Mouse (Mus musculus) inflammation-experienced regulatory T-cells, adult 6 months (primary cell): ENCODE data around the gene Exoc3l4. TPM values are rescaled to one million over a fixed set of nuclear protein-coding genes. Genes with fewer than 3 reads are reported as not detected.

Experiments used
- ATAC-seq: one replicate; pipeline ENCODE4 v1.8.0; 2017
- polyA plus RNA-seq, 3 experiments: library from polyadenylated mRNA; unstranded; fragments of 100-300 nt; shearing (Covaris generic); gene quantifications; one replicate each; pipeline ENCODE4 v1.2.1; 2017

Exoc3l4 gene
- polyA plus RNA-seq, 3 experiments from 2014 or later: not detected

DNA sequence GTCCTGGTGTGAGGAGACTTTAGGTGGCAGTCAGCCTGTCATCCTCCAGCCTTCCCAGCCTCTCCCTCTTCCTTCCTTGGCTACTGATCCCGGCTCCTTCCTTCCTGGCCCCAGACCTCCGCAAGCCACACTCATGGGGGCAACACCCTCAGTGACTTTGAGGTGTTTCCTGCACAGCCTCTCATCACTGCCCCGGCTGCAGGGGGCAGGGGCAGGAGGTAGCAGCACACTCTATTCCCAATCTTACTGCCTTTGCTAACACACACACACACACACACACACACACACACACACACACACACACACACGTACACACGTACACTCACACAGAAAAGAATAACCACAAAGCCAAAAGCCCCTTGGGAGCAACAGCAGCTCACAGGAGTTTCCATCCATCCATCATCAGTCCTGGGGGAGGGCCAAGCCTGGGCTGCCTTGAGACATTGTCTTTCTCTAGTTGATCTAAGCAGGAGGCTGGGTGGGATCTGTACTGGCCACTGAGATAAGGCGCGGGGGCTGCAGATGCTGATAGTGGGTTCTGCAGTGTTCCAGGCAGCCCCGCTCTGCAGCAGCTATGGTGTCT is 18.0 kb downstream of the Exoc3l4 start:
- ATAC-seq: no peak

DNA sequence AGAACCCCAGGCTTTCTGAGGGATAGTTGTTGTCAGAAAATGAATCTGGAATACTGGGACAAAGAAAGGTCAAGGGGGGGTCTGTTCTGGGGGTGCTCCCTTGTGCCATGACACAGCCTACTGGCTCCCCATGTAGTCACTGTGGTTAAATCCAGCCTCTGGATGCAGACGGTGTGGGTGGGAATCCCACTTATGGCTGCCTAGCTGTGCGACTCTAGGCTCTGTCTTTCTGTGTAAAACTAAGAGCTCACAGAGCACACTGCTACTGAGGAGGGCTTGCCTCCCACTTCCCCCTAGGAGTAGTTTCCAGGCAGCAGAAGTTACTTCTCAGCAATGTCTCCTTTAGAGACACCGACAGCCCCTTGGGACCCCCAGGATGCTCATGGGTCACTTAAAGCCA is 19.4 kb downstream of the Exoc3l4 start:
- no peak for ATAC-seq

DNA sequence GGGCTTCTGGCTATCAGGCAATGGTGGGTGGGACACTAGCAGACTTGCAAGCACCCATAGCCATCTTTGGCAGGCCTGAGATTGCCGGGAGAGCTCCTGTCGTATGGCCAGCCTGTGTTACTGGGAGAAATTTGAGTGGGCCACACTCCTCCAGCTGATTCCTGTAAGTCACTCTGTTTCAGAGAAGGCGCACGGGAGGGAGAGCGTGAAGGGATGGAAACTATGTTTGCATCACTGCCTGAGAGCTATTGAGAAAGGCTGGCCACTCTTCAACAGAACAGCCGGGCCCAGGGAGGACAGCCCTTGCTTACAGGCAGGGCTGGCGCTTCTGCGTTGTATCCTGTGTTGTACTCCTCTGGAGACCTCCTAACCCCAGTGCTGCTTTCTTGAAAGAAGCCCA is 19.8 kb downstream of the Exoc3l4 start:
- ATAC-seq: no peak

DNA sequence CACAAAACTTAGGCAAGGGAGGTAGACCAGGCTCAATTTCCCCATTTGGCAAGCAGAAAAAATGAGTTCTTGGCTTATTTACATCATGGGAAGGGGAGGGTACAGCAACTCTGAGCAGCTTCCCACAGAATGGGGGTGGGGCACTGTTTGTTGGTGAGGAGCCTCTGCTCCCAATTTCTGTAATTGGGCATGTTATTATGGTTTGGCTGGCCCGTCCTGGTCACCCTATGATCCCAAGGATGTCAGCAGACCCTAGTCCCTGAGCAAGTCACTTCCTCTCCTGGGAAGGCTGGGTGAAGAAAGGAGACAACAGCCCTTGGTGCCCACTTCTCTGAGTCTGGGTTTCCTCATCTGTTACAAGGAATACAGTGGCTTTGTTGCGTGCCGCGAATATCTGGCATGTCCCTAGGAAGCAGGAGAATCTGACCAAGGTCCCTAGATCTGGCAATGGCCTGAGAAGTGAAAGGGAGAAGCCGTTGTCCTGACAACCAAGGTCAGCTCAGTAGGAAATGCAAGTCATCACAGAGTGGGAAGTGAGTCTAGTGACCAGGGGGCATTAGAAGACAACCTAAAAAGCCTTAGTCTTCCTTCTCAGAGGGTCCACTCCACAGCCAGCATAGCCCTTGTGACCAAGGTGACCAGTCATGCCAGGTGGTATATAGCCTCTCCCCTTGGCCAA is 20.5 kb downstream of the Exoc3l4 start:
- ATAC-seq: no peak

DNA sequence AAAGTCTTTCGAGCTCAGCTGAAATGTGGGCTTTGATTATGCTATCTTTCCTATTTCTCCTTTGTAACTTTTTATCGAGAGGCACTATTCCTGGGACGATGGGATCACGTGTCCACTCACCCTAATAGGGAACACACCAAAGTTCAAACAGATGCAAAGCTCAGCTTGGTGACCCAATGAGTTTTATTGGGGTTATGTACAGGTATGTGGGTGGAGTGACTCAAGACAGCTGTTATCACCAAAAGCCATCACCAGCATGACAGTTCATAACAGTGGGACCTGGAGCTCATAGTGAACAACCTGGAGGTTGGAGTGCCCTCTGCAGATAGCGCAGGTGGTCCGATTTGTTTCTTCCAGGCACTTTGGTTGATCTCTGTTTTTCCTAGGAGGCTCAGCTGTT is 22.0 kb downstream of the Exoc3l4 start:
- ATAC-seq: no peak

DNA sequence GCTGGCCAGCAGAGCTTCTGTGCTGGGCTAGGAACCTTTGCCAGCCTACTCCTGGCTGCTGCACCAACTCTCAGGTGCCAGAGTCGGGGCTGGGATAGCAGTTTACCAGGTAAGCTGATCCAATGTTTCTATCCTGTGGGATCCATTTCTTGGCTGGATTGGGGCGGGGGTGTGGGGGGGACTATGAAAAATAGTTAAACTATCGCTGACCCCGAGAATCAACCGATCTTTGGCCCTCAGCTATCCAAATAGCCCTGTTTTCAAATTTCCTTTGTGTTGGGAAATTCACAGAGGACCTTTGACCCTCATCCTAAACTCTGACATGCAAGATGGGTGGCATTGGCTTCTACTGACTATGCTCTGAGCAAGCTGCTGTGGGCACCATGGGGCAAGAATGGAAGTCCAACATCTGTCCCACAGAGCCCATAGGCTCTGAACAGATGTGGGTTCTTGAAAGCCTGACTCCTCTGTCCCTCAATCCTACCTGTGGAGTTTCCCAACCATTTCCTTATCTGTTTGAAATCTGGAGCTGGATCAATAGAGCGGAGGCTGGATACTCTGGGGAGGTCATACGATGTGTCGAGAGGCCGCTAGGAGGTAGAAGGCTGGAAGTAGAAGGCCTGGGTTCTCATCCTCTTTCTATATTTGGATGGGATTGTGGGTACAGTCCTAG is 24.0 kb downstream of the Exoc3l4 start:
- no peak for ATAC-seq

DNA sequence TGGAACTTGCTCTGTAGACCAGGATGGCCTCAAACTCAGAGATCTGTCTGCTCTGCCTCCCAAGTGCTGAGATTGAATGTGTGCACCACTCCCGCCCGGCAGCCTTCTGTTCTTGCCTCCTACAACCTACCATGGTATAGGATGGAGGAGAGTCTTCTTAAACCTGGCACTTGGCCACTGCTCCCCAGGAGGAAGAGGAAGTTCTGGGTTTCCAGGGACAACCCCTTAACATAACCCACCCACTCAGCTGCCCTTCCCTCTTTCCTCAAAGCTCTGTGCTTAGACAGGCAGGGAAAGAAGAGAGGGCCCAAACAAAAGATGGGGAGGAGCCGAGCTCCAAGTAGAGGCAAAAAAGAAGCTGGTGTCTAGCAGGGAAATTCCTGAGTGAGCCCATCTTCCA is 24.7 kb downstream of the Exoc3l4 start:
- ATAC-seq: no peak

DNA sequence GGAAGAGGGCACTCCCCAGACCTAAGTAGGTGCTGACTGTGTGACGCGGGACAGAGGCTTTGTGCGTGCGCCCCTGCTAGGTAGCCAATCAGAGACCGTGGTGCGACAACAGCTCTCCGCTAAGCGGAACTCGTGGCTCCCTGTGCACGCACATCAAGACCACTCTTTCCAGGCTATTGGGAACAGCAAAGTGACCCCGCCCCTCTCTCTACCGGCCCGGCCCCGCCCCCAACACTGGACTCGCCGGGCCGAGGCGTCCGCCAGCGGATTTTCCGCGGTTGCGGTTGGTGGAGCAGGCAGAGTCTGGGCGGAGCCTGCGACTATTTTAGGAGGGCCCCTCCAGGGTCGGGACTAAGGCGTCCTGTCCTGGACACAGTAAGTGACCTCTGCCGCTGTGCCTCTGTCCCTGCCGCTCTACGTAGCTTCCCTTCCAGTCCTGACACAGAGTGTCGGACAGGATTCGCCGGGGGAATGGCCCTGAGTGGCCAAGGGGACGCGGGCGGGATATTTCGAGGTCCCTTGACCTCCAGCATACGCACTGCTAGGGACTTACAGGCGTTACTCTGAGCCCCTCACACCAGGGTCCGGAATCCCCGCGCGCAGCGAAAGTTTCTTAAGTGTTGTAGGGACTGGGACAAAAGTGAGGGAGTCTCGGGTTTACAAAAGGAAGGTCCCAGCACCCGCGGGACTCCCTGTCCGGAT is 25.6 kb downstream of the Exoc3l4 start, which contains the start of gene Tnfaip2:
TSS of gene Tnfaip2 (plus strand) at position 161 of the 702 bp plus-strand sequence.
- ATAC-seq: no peak

DNA sequence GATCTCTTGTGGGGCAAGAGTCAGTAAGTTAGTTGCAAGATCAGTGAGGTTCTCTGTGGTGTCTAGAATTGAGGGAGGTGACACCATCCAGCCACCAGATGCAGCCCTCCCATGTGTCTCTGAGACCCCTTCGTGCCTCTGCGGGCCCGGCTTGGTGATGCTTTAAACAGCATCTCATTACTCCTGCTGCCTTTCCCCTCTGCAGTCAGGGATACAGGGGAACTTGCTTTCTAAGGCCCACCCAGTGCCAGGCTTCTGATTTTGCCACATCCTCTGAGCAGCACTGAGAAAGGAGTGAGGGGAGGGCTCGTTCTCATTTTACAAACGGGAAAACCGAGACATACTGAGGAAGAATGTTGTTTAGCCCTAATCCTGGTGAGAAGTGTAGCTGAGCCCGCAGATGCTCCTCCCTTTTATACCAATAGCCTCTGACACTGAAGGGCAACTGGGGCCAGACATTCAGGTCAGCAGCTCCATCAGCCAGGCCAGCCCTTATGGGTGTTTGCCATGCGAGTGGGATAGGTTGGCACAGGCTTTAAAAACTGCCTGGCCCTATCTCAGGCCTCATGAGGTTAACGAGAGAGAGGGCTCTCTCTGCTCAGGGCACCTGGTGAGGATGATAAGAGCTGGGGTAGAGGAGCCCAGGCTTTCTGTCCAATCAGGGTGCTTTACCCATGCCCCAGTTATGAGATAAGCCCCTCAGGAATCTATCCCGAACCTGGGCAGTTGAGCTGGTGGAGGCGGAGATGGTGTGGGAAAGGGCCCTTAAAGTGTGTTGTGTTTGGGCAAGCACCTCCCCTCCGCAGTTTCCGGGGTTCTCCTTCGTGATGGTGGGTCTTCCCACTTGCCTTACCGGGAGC is 26.4 kb downstream of the Exoc3l4 start:
- no peak for ATAC-seq

DNA sequence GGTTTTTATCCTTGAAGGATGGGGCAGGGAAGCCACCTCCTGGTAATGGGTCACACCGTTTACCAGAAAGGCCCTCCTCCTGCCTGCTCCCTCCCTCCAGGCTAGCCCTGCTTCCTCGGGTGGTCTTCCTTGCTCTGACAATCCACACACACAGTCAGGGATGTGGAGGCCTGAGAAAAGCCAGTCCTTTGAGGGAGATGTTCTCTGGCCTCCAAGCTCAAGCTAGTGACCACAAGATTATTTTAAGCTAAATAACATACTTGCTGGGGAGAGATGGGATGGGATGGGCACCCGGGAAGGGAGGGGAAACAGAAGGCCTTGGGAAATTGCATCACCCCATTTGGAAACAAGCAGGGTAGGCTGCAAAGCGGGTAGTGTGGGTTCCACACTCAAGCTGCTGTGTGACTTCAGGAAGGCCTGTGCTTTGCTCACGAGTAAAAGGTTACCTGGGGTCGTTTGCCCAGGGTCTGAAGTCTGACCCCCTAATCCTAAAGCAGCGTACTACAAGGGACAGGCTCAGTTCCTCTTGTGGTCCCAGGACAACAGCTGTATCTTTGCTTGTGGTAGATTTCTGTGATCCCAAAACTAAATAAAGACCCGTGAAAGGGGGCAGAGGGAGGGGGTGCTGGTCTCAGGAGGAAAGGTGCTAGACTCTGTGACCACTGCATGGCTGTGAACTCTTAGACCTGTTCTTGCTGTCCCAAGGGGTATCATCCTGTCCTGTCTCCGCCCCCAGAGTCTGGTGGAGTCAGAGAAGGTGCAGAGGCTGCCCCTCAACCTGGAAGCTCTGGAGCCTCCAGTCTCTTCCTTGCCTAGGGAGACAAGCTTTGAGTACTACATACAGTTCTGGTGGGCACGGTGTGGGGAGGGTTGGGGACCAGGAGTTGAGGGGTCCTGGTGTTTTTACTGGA is 27.4 kb downstream of the Exoc3l4 start:
- no peak for ATAC-seq

DNA sequence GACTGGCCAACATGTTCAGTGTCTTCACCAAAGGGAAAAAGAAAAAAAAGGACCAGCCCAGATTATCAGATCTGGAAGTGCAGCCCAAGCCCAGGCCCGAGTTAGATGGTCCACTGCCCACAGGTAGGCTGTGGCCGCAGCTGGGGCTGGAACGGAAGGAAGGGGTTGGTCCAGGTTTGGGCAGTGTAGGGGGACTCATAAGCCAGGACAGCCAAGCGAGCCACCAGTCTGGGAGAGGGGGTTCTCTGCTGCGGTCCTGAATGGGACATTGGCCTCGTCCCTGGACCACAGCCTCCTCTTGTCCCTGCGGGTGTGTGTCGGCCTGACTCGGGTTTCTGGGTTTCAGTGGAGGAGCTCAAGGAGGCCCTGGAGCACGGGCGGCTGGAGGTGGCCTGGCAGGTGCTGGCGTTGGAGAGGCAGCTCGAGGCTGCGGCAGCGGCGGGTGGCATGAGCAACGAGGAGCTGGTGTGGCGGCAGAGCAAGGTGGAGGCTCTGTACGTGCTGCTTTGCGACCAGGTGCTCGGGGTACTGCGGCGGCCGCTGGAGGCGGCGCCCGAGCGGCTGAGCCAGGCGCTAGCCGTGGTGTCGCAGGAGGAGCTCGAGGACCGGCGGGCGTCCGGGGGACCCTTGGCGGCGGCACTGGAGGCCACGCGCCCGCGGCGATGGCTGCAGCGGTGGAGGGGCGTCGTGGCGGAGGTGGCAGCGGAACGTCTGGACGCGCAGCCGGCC is 28.5 kb downstream of the Exoc3l4 start:
- no peak for ATAC-seq

DNA sequence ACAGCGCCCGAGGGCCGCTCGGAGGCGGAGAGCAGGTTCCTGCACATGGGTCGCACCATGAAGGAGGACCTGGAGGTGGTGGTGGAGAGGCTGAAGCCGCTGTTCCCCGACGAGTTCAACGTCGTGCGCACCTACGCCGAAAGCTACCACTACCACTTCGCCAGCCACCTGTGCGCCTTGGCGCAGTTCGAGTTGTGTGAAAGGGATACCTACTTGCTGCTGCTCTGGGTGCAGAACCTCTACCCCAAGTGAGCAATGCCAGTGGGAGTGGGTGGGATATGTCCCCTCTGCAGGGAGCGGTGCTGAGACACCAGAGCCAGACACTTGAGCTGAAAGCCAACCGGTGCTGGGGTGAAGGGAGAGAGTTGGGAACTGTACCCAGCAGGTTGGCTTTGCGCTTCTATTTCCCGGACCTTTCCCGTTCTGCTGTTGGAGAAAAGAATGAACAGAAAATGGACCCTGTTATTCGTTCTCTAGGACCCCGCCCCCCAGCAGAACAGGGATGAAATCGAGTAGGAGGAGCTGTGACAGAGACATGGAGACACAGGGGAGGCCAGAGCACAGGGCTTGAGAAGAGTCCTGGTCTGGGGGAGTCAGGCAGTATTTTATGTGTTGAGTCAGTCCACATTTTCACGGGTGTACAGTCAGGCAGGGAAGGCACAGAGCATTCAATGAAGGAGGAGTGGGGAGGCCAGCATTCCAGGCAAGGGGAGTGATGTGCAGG is 29.2 kb downstream of the Exoc3l4 start:
- no peak for ATAC-seq

DNA sequence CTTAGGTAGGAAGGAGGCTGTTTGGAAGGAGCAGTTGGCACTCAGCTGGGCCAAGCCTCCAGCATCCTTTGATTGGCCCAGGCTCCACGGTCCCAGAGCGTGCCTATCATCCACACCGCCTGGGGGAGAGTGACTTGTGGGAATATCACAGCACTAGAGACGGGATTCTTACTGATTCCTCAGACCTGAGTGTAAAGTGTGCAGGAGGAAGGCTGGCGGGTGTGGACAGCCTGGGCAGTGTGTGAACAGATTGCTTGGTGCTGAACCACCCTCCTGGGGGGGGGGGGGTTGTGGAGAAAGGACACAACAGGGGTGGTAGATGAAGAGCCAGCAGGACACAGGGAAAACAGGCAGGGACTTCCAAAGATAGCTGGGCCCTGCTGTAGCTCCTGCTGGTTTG is 29.9 kb downstream of the Exoc3l4 start:
- ATAC-seq: no peak

DNA sequence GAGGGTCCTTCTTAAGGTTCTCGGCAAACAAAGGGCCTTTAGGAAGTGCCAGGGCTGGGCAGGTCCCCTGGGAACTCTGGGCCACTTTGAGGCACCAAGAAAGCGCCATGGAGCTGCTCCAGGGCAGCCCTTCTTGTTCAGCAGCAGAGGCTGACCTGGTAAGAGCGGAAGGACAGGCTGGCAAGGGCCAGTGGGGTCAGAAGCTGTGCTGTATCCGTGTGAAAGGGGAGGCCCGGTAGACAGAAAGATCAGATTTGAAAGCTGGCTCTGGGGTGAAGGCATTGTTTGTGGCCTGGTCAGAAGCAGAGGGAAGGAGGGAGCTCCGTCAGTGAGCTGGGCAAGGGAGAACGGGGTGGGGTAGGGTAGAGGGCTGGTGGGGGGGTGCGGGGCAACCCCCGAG is 30.5 kb downstream of the Exoc3l4 start:
- ATAC-seq: no peak

DNA sequence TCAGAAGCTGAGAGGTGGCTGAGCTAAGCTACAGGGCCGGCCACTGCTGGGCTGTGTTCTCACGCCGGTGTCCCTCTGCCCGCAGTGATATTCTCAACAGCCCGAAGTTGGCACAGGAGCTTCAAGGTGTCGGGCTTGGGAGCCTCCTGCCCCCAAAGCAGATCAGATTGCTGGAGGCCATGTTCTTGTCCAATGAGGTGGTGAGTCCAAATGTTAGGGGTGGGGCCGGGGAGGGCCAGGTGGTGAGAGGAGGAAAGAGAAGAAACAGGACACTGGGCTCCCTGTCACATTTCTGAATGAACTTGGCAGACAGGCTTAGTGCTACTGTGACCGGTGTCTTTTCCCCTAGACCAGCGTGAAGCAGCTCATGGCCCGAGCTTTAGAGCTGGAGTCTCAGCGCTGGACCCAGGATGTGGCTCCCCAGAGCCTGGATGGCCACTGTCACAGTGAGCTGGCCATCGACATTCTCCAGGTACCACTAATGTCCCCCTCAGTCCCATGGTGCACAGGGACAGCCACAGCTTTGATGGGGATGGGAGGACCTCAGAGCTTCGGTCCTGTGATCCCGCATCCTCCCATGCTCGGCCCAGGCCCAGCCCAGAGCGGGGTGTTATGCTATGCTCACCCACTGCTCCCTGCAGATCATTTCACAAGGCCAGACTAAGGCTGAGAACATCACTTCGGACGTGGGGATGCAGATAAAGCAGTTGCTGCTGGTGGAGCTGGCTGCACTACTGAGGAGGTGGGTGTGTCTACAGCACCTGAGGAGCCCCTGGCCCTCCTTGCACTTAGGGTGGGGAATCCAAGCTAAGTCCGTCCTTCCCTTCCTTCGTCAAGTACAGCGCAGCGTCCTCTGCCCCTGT is 31.3 kb downstream of the Exoc3l4 start:
- ATAC-seq: no peak

DNA sequence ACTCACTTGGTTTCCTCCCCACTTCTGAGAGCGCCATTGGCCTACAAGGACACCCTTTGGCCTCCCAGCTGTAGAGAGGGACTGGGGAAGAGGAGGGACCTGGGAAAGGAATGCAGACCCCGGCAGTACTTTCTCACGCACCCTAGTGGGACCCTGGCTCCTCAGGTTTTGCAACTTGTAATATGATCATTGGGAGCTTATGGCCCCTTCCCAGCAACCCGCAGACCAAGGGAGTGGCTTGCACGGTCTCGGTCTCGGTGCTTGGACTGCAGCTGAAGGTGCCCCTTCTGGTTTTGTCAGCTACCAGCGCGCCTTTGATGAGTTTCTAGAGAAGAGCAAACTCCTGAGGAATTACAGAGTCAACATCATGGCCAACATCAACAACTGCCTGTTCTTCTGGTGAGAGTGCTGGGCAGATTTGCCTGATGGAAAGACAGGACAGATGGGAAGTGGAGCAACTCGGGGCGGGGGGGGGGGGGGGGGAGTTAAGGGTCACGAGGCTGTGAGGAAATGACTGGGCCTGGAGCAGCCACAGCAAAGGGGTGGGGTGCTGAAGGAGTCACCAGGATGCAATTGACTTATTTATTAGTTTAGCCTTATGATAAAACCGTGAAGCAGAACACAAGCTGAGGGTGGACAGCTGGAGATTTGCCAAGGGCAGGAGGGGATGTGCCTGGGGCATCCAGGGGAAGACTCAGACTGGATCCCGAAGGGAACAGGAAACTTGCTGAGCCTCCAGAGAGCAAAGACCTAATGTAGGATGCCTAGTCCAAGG is 32.3 kb downstream of the Exoc3l4 start:
- no peak for ATAC-seq

DNA sequence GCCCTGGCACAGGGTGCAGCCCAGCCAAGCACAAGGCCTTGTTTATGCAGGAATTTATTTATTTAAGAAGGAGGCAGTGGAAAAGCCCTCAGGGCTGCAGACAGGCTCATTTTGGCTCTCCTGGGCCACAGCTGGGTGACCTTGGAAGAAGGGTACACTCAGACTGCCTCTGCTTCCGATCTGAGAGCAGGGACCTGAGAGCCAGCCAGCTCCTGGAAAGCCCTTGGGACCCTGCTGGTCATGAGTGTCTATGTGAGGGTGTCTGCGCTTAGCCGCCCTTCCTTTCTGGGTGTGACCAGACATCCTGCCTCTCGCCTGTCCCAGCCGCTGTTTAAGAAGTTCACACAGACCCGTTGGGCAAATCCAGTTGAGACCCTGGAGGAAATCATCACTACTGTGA is 33.5 kb downstream of the Exoc3l4 start:
- ATAC-seq: no peak

DNA sequence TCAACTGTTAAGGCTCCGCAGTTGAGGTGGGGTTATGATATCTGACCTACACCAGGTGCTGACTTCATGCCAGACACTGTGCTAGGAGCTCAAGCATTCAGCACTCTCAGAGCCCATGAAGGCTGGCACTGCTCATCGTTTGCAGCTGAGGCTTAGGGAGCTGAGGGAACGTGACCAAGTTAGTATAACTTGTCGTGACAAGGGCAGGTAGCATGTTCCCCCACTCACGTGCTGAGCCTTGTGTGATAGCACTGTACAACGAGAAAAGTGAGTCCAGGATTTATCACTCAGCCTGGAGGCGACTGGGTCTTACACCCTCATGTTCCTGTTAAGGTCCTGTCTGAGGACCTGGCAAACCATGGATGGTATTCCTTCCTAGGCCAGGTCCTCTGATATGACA is 34.7 kb downstream of the Exoc3l4 start:
- no peak for ATAC-seq
